Mouse (Mus musculus) adrenal gland, postnatal 10 days (tissue): ENCODE data around the gene Gnmt. TPM values are rescaled to one million over a fixed set of nuclear protein-coding genes. Genes with fewer than 3 reads are reported as not detected.

Source experiments
- total RNA-seq, 2 experiments: library from RNA; stranded (reverse); gene quantifications; 2 replicates each; pipeline ENCODE4 v1.2.3; 2021

Gene Gnmt
- total RNA-seq, 2 experiments from 2014 or later: 18.0 to 54.7 TPM

Other genes starting within 250 kb of the Gnmt start
- 1 to 10 TPM; 1.2 to 2.2 TPM for gene Ttbk1, start 241.5 kb downstream of the Gnmt start, total RNA-seq
- gene Dnph1, start 232.5 kb downstream of the Gnmt start, total RNA-seq: 1 to 10 TPM; 5.7 to 6.1 TPM
- gene Cul9, start 182.8 kb downstream of the Gnmt start, total RNA-seq: 10 to 100 TPM; 14.3 to 22.9 TPM
- 10 to 100 TPM; 33.6 to 37.6 TPM for gene Srf, start 173.0 kb downstream of the Gnmt start, total RNA-seq
- 10 to 100 TPM; 19.6 to 21.4 TPM for gene Ptk7, start 99.7 kb downstream of the Gnmt start, total RNA-seq
- gene Klc4, start 83.1 kb downstream of the Gnmt start, total RNA-seq: 10 to 100 TPM; 31.9 to 34.9 TPM
- 100 to 1,000 TPM; 142 to 147 TPM for gene Mrpl2, start 82.9 kb downstream of the Gnmt start, total RNA-seq
- 10 to 100 TPM; 48.5 to 61.7 TPM for gene Cul7, start 78.8 kb downstream of the Gnmt start, total RNA-seq
- 10 to 100 TPM; 24.0 to 27.1 TPM for gene Rrp36, start 54.8 kb downstream of the Gnmt start, total RNA-seq
- gene Mea1, start 50.4 kb downstream of the Gnmt start, total RNA-seq: 10 to 100 TPM; 88.1 to 90.3 TPM
- gene Klhdc3, start 48.3 kb downstream of the Gnmt start, total RNA-seq: 100 to 1,000 TPM in 1 of 2 experiments, 10 to 100 TPM in 1; 97.0 to 110 TPM
- gene Ppp2r5d, start 24.1 kb downstream of the Gnmt start, total RNA-seq: 10 to 100 TPM; 43.7 to 49.7 TPM
- 10 to 100 TPM; 67.8 to 81.8 TPM for gene Pex6, start 17.7 kb downstream of the Gnmt start, total RNA-seq
- gene Cnpy3, start 23.0 kb upstream of the Gnmt start, total RNA-seq: 10 to 100 TPM; 42.2 to 46.5 TPM
- gene Ptcra, start 34.5 kb upstream of the Gnmt start, total RNA-seq: not detected
- gene 2310039H08Rik, start 43.5 kb upstream of the Gnmt start, total RNA-seq: 10 to 100 TPM; 68.3 to 72.5 TPM
- gene Rpl7l1, start 53.5 kb upstream of the Gnmt start, total RNA-seq: 10 to 100 TPM; 84.3 to 99.2 TPM
- 10 to 100 TPM; 15.2 to 19.0 TPM for gene Bicral, start 129.3 kb upstream of the Gnmt start, total RNA-seq
- 10 to 100 TPM; 21.6 to 23.3 TPM for gene Tbcc, start 161.5 kb upstream of the Gnmt start, total RNA-seq
- not detected for gene Prph2, start 181.3 kb upstream of the Gnmt start, total RNA-seq